Mouse (Mus musculus) cerebellum, adult 8-10 months (tissue): Measurements from ENCODE around the gene Lemd2.

Experiments
- DNase-seq: peaks from one replicate; pipeline ENCODE4 v3.0.0; 2022

Lemd2 gene

DNA sequence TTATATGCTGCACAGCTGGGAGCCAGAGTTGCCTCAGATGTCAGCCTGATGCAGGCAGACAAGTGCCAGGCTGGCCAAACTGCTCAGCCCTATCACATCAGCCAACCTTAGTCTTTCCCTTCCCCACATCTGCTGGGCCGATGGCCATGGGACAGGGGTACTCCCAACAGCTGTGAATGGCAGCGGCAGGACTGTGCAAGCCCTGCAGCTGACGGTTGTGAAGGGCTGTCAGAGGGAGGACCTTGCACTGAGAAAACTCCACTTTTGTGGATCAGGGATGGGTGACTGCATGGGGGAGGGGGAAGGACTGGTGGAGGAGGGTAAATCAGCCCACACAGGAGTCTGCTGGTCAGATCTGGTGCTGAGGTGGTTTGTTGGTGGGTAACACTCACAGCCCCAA, 22.4 kb upstream of the Lemd2 start:
- no peak for DNase-seq

DNA sequence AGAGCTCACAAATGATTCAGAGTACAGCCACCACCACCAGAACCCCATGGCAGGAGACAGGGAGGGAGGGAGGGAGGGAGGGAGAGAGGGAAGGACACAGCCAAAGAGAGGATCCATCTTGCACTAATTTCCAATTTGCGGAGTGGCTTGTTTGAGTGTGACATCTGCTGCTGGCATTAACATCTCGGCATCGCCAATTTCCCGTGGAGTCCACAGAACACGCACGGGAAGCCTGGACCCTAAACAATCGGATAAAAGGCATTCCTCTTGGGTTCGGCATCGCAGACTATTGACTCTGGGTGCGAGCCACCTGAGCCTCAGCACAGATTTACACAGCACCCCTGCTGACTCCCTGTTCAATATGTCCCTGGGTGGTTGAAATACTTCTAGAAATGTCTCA, 21.5 kb upstream of the Lemd2 start:
- DNase-seq = no peak

DNA sequence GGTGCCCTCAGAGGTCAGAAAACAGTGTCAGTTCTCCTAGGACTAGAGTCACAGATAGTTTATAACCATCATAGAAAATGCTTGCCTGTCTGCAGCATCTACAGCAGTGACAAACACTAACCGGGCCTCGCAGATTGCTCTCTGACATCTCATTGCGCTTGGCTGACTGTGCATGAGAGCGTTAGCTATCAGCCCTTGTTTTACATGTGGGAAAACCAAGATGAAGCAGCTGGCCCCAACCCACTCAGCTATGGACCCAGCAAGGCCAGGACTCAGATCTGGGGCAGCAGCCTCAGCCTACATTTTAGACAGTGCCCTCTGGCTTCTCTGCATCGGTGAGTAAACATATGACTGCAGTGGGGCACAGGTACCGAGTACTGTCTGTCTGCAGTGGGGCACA, 19.6 kb upstream of the Lemd2 start:
- DNase-seq = no peak

DNA sequence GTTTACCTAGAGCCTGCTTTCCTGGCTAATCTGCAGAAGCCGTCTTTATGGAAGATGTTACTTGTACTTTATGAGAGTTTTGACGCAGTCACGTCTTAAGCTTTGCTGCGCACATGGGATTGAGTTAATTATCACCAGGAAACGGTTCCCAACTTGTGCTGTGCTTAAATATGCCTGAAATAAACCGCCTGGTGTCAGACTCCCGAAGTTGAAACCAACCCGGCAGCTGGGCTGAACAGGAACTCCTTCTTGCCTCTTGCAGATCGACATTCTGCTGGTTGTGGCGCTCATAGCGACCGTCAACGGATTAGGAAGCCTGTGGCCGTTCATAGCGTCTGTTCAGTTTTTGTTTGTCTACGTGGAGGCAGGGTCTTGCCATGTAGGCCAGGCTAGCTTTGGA, 17.3 kb upstream of the Lemd2 start:
- DNase-seq = no peak

DNA sequence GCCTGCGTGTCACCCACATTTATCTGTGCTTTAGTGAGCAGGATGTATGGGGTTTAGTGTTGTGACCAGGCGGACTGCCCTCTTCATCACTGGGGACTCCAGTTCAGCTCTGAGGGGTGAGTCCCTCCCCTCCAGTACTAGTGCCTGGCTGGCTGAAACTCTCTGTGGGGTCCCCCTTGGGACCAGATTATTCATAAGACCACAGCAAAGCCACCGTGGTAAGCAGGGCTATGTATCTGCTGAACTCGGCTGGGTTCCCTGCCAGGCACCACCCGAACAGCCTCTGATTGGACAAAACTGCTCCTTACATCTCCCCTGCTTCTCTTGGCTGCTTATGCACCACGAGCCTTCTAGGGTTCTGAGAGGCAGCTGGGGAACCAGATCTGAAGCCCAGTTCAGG, 14.6 kb upstream of the Lemd2 start:
- DNase-seq = no peak

DNA sequence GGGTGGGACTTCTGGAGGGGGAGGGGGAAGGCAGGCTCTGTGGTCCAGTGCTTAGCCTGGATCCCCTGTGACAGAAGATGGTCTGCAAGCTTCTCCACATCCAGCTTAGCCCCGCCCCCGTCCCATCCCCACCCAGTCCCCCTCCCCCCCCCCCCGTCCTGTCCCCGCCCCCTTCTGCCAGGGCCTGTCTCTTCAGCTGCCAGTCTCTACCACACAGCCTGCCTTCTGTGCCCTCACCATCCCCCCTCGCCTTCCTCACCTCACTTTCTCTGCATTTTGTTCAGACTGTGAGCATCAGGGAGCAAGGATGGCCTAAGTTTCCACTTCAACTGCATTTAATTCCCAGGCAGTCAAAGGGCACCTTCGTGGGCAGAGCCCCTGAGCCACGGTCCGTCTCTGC, 14.1 kb upstream of the Lemd2 start:
- DNase-seq = no peak

DNA sequence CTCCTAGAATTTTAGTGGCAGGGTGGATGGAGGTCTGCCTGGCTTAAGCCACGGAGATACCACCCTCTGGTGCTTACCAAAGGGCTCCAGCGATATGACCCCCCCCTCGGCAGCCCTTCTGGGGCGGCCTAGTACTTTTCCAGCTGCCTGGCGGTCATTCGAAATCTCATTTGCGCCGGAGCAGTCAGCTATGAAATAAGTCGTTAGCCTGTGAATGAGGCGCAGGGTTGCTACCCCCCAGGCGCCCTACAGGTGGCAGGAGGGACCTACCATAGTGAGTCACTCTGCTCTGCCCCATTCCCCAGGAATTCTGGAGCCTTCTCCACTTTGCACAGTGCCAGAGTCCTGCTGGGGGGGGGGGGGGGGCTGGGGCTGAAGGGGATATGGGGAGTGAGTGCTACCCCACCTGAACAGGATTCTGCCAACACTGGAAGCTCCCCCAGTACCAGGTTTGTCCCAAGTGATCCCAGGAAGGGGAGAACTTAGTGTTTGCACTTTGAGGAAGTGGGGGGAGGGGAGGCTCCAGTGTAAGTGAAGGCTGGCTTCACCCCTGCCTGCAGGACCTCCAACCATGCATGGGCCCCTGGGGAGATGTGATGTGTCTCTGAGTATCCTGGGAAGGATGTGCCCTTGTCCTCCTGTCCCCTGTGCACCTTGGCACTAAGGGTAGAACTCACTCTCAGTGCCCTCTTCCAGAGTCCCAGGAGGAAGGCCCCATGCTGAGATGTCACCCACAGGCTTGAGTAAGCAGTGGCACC, 8.7 kb upstream of the Lemd2 start:
- peak; percentile 42 for DNase-seq

DNA sequence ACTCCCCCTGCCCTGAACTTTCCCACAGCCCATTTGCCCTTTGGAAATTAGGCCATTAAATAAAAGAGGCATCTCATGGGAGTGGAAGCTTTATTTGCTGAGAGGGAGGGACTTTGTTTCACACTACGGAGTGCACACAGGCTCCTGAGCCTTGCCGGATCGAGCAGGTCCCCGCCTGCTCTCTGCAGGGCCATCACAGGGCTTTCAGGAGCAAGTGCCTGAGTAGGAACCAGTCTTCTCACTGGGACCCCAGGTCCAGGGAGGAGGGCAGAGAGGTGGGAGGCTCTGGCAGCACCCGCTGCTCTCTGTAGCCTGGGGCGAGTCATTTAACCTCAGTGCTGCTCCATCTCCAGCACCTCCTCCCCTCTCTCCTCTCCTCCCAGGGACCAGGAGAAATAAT, 7.7 kb upstream of the Lemd2 start:
- DNase-seq = no peak

DNA sequence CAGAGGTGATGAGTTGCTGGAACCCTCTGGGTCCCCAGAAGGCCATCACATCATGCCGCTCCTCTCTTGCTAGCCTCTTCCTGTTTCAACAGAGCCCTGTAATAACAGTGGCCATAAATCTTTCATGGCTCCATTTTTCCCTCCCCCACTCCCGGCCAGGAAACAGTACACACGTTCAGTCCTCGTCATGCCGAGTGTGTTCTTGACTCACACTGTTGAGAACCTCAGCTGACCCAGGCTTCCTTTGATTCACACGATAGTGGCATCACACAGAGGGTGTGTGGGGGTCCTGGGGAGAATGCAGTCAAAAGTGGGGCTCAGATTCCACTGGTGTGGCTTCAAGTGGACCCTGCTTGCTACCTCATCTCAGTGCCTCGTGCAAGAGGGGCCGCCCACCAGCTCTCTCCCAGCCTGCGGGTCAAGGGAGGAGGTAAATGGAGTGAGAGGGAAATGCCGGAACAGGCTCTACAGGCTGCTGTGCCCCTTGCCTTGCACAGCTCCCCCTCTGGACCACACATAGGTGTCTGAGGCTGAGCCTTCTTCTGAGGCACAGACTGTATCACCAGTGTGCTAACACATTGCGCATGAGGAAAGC, 2.9 kb upstream of the Lemd2 start:
- DNase-seq = no peak

DNA sequence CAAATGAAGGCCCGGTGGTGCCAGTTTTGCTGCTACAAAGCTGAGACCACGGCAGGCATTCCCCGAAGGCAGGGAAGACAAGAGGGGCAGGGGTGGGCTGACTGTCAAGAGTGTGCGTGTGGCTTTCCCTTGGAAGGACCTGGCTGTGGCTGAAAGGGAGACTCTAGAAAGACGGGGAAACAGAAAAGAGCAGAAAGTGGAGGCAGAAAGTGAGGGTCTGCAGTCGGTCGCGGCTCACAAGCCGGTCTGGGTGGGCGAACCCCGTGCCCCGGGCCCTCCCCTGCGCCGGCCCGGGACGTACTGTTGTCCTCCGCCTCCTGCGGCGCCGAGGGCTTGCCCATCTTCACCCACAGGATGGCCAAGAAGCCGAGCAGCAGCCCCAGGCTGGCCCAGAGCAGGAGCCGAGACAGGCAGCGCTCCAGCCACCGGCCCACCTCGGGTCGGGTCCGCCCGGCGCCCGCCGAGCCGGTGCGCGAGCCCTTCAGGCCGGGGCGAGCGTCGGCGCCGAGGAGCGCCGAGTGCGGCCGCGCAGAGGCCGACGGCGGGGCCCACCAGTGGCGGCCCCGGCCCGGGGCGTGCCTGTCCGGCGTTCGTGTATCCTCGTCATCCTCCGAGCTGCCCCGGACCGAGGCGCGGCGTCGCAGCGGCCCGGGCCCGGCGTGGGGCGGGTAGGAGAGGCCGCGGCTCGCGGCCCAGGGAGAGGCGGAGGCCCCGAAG, 753 bp downstream of the Lemd2 start:
- peak; percentile 44 for DNase-seq

DNA sequence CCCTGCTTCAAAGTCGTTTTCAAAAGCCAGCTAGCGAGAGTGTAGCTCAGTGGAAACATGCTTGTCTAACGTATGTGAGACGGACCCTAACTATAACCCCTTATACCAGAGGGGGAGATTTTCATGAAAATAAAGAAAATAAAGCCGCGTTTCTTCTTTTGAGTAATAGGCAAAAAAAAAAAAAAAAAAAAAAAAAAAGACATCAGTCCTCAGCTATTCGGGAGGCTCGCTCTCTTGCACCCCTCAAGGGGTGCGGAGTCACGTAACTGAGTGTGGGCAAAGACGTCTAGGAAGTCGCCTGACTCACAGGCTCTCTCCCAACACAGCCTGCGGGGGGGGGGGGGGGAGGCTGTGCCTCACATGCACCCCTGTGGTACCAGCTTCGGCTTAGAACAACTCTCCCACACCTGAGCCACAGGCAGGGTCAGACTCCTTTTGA, 1.3 kb downstream of the Lemd2 start:
- DNase-seq = no peak

DNA sequence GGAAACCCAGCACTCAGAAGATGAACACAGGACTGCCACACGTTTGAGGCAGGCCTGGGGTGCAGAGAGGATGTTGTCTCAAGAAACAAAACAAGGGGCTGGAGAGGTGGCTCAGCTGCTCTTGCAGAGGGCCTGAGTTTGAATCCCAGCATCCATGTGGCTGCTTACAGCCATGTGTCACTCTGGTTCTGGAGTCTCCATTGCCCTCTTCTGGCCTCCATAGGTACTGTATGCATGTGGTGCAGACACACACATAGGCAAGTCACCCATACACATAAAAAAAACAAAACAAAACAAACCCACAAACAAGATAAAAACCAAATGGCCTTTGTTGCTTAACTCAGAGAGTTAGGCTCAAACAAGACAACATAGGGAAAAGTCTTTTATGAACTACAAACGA, 2.3 kb downstream of the Lemd2 start:
- DNase-seq = no peak

DNA sequence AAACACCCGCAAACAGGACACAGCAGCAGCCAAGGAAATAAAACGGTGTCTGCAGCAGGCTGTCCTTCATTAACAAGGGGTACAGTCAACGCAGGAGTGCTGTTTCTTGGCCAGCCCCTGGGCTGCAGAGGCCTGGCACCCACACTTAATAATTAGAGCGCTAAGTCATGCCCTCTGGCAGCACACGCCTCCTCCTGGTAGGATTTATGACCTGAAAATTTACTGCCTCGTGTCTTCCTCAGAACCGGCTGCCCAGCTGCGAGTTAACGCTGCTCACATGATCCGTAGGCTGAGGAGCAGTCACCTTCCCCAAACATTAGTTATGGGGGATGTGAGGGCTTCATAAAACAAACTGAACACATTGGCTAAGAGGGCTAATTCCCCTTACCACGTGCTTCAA, 3.5 kb downstream of the Lemd2 start:
- DNase-seq = no peak

DNA sequence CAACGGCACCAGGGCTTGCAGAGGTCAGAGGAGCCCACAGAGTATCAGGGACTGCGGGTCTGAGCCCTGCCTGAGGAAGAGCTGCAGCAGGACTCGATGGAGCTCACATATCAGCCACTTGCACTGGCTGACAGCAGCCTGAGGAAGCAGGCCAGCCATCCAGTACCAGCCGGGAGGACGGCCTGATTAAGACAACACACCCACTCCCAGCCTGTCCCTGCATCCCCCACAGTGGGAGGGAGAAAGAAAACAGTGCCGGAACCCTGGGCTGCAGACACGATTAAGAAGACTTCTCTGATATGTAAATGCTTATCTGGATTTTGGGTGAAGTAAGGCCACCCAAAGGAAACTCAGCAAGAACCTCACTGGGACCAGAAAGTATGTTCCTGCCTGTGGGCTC, 4.4 kb downstream of the Lemd2 start:
- no peak for DNase-seq

DNA sequence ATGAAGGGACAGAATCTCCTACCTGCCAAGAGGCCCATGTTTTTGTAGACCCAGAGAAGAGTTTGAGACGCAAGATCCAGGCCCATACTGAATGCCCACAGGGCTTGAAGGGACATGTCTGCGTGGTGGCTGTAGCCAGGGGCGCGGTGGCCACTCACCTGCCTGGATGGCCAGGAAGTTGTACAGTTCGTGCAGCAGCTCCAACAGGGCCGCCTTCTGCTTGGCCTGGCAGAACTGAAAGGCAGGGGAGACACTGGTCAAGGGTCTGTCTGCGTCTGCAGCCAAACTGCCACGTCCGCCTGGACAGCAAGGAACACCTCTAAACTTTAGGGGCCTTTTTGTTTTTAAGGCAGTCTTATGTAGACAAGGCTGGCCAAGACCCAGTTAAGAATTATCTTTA, 5.1 kb downstream of the Lemd2 start:
- DNase-seq = no peak

DNA sequence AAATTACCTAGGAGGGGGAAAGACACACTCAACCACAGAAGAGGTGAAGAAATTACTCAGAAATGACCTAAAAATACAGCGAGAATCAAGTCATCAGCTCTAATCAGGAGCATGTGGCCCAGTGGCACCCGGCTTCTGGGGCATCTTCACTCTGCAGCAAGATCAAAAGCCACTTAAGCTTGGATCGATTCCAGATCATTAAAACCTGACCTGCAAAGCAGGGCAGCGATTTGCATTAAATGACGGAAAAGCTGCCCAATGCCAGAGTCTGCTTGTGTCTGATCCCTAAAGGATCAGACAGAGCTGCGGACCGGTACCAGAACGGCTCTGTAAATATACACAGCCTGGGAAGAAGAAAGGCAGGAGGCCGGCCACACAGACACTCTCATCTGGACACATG, 8.1 kb downstream of the Lemd2 start:
- no peak for DNase-seq

DNA sequence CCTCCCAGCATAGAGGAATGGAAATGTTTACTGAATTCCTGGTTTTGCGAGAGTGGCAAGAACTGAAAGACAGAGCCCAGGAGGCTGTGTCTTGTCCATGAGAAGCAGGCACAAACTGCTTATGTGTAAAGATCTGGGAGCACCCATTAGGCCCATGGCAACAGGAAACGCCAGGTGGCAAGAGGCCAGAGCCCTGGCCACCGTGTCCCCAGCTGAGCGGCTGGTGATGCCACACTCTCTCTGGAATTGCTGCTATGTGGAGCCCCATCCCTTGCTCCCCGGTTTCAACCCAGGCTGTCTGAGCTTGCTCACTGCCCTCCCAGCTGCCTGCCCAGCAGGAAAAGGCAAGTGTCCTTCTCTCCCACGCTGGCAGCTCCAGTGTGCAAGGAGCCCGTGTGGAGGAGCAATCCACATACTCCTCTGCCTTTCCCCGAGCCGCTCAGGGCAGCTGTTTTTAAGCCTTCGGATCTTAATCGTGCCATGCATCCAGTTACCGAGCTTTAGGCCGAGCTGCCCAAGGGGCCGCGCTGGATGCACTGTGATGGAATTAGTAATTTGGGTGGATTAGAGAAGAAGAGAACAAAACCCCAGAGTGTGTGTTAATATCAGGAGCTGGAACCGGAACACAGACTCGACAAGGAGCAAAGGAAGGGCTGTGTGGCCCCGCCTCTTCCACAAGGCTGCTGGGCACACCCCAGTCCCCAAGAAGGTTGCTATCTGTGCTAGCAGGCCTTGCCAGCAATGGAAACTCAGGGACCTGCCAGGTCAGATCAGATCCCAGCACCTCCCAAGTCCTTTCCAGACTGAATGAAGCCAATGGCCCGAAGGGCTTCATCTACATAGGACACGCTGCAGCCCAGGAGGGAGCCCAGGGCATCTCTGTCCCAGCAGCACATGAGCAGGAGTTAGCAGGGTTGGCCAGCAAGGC, 9.7 kb downstream of the Lemd2 start:
- no peak for DNase-seq

DNA sequence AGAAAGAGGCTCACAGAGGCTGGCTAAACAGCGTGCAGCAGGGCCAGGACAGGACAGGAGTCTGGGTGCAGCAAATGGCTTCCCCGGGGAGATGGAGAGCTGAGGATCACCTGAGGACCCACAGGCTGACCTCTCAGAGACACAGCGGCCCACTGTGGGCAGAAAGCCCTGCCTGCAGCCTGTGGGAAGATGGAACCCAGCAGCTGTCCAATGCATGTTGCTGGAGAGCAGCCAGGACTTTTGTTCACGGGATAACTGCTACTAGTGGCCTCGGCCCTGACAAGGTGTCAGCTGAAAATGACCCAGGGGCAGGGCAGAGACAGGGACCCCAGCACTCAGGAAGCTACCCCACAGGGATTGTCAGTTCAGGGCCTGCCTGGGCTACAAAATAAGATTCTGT, 12.5 kb downstream of the Lemd2 start:
- no peak for DNase-seq

DNA sequence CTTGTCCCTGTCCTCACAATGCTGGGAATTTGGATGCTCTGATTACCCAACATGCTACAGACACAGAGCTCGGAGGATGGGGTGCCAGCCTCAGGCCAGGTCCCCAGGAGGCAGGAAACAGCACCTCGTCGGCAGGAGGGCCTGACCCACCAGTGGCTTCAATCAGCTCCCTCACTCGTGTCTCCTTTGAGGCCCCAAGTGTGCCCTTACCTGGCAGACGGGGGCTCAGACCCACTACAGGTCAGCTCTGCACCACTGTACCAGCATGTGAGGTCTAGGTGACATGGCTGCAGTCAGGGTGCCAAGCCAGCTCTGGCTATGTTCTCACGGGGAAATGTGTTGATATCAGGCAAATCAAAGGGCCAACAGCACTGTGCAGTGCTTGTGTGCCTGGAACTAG, 13.1 kb downstream of the Lemd2 start:
- no peak for DNase-seq

DNA sequence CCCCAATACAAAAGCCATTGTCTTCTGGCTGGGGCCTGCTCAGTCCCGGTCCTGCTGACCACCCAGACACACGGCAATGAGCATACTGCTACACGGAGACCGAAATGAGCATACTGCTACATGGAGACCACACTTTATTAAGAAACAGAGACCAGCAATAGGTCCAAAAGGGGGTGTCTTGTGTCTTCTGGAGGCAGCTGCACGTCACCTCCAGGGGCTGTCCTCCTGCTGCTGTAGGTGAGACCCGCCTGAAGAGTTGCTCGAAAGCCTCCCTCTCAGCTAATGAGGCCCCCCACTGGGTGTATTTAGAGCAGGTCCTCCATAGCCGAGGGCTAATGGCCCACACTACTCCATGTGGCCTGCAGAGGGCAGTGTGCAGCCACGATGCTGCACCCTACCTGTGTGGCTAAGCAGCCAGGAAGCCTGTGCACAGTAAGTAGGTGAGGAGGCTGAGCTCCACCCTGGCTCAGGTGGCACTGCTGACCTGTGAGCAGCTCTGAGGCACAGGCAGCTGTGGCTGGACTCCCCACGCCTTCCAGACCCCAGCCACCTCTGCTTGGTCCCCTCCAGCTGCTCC, 14.5 kb downstream of the Lemd2 start:
- peak; percentile 77 for DNase-seq

DNA sequence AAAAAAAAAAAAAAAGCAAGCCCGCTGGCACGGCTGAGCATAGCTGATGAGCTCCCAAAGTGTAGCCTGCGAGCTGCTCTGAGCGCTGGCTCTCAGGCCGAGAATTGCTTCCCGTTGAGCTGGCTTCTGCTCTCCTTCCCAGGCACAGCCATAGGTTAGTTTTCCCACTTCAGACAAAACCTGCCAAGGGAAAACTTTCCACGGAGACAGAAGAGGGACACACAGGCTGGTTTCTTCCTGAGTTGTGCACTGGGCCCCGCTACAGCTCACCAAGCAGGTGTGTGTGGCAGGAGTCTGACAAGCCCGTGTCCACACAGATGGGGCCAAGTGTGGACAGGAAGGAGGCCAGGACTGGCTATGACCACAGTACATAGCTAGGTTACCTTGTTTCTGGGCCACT, 15.4 kb downstream of the Lemd2 start:
- DNase-seq = no peak

DNA sequence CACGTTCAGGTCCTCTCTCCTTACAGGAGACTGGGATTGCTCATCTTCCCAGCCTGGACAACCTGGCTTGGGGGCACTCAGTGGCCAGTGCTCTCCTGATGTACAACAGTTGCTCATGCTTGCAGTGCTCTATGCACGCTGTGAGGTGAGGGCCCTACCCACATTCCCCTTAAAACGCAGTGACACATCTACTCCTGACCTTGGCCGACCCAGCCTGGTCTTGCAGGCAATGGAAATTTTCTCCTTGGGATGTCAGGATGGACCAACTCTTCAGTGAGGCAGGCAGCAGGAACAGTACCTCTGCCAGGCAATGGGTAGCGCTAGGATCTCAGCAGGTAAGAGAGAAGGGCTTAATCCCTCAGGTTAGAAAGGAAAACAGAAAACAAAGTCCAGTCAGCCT, 17.2 kb downstream of the Lemd2 start:
- no peak for DNase-seq

DNA sequence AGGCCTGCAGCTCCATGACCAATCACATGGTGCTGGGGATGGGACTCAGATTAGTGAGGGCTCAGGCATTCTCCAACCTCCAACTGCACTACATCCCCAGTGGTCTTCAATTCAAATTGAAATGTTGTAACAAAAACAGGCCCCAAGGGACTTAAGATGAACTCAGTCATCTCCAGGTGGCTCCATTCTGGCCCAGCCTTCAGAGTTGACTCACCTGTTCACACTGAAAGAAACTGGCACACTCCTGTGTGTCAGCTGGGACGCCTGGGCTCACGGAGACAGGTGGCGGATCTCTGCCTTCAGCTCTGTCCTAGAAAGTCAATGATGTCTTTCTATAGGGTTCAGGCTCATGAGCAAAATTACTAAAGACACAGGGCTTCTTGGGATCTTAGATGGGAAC, 18.2 kb downstream of the Lemd2 start:
- no peak for DNase-seq
